Mouse (Mus musculus) layer of hippocampus, postnatal 25 days (tissue): ENCODE results near the gene Wdr46. TPM values are rescaled to one million over a fixed set of nuclear protein-coding genes. Genes with fewer than 3 reads are reported as not detected.
"Not testable (repeated sequence)": the region's sequence is repeated elsewhere in the genome, so short reads cannot be mapped to it uniquely, and the experiment has no call there.

ENCODE experiments used
- DNase-seq, 2 experiments: peaks; one replicate each; pipeline ENCODE4 v3.0.0; 2022; ENCODE audit warnings: mixed read lengths in 2 of 2, low spot score in 1 of 2; ENCODE audit errors: extremely low spot score in 1 of 2
- total RNA-seq, 2 experiments: library from RNA; stranded (reverse); gene quantifications; 2 replicates each; pipeline ENCODE4 v1.2.3; 2021

Wdr46 gene
- total RNA-seq, 2 experiments from 2014 or later, result 13.2 to 14.2 TPM

- DNase-seq, result no peak
Measured at GRCm38 (mm10) chr17:33950131-33950625, 9.7 kb downstream of the Wdr46 start.

DNA sequence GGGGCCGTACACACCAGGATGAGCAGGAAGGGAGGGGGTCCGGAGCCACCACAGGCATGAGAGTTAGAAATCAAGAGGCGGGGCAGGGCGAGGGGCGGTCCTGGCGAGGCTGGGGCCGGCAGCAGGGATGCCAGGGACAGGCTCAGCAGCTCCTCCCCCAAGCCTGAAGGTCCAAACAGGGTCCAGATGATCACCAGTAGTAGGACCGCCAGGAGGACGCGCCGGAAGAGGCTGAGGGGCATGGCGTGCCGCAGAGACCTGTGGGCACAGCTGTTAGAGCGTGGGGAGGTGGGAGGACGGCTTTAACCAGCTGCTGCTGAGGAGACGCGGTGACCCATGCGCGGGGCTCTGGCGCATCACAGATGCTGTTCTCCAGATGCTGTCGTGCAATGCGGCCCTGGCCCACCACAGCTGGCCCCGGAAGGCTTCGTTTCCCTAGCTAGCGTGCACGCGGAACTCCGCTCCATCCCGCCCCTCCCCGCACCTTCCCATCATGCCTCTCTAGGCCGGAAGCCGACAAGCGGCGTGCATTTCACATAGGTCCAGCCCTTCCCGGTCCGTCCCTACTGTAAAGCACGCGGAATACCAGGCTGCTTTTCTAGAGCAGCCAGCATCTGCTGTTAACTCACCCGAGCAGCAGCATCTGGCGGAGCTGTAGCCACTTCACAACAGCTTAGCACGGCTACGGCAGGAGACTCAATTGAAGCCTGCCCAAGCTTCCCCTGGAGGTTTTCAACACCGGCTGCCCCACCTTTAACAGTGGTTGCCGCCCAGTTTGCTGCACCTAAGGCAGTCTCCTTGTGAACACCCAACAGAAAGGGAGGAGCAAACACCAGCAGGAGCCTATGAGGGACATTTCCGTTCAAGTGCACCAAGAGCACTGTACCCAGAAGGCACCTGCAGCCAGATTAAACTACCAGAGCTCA lies 10.8 kb downstream of the Wdr46 start, which contains the start of gene B3galt4:
Gene B3galt4, minus strand, starts transcription at position 468 of the 926 bp plus-strand sequence.
- peak; percentile 63 to 71 for DNase-seq

- DNase-seq, result not testable (repeated sequence)
Measured at GRCm38 (mm10) chr17:33952015-33952414, 11.6 kb downstream of the Wdr46 start.

GRCm38 (mm10) chr17:33952879-33953278 lies 12.4 kb downstream of the Wdr46 start:
- DNase-seq, result no peak

DNA sequence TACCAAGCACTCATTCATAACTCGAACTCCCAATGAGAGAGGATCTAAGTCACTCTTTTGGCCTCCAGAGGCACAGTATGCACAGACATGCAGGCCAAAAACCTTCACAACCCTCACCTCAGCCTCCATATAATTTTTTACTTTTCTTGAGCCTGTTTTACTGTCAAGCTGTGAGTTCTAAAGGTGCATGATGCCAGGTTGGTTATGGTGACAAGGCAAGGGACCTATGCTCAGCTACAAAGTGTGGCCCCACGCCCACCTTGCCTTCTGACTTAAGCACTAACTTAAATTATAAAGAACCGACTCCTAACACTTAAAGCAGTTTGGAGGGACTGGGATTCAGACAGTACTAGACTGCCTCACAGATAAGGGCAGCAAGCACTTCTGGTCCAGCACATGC lies 12.8 kb downstream of the Wdr46 start:
- no peak for DNase-seq

DNA sequence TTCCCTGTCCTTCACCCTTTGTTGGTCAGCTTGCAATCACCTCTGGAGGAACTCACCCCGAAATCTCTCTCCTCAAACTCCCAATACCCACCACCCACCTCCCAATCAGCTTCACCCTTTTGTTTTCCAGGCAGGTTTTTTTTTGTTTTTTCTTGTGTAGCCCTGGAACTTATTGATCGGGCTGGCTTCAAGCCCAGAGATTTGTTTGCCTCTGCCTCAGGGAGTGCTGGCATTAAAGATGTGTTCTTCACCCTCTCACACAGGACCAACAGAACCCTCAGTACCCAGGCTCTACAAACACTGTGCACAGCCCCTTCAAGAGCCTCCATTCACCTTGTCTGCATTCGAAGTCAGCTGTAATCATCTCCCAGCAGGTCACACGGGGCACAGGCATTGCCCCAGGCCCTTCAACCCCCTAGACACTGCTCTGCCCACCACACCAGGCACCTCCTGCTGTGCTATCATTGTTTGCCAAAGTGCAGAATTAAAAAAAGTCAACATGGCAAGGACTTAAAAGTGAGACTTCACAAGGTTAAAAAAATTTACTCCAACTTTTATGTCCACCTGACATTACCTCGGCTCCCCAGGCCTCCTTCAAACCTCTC lies 13.6 kb downstream of the Wdr46 start:
- no peak for DNase-seq

GRCm38 (mm10) chr17:33954646-33955554 lies 14.4 kb downstream of the Wdr46 start:
- DNase-seq, result no peak

GRCm38 (mm10) chr17:33955555-33956214 lies 15.2 kb downstream of the Wdr46 start, which contains the start of the genes Vps52 and Rps18:
TSS of gene Vps52 (plus strand) at chr17:33955812.
TSS of gene Rps18 (minus strand) at chr17:33956001.
- peak; percentile 91 for DNase-seq

GRCm38 (mm10) chr17:33956336-33956735 lies 15.9 kb downstream of the Wdr46 start:
- no peak for DNase-seq

GRCm38 (mm10) chr17:33957493-33957892 lies 17.0 kb downstream of the Wdr46 start:
- DNase-seq, result no peak

GRCm38 (mm10) chr17:33958451-33958850 lies 18.0 kb downstream of the Wdr46 start:
- no peak for DNase-seq

DNA sequence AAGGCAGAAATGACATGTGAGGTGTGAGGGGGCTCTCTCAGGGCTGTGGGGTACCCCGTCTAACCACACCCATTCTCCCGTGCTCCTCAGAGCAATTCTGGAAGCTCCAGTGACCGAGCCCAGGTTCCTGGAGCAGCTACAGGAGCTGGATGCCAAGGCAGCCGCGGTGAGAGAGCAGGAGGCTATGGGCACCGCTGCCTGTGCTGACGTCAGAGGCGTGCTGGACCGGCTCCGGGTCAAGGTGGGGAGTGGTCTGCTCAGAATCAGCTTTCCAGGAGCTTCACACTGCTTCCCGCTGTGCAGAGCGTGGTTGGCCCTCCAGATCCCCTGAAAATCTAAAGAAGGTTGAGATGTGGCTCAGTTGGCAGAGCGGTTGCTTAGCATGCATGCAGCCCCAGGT lies 18.7 kb downstream of the Wdr46 start:
- no peak for DNase-seq

DNA sequence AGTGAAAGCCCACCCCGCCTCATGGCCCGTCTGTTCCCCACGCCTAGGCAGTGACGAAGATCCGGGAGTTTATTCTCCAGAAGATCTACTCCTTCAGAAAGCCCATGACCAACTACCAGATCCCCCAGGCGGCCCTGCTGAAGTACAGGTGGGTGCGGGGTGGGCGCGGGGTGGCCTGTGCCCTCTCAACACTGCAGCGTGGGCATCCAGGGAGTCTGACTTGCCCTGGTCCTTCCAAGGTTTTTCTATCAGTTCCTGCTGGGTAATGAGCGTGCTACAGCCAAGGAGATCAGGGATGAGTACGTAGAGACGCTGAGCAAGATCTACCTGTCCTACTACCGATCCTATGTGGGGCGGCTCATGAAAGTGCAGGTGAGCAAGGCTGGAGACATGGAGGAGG lies 19.5 kb downstream of the Wdr46 start:
- no peak for DNase-seq

DNA sequence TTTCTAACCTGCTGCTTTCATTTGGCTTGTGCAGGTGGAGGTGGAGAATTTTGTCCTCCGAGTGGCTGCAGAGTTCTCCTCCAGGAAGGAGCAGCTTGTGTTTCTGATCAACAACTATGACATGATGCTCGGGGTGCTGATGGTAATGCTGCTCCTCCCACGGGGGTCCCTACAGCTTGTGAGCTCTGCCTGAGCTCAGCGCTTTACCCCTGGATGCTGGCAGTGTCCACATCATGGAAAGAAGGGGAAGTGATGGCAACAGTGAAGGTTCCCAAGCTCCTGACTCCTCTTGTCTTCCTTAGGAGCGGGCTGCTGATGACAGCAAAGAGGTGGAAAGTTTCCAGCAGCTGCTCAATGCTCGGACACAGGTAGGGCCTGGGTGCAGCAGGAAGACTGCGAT lies 22.4 kb downstream of the Wdr46 start:
- DNase-seq, result no peak

- DNase-seq, result no peak
Measured at GRCm38 (mm10) chr17:33965082-33965845, 24.8 kb downstream of the Wdr46 start.

- DNase-seq, result no peak
Measured at GRCm38 (mm10) chr17:33965846-33966550, 25.5 kb downstream of the Wdr46 start.

DNA sequence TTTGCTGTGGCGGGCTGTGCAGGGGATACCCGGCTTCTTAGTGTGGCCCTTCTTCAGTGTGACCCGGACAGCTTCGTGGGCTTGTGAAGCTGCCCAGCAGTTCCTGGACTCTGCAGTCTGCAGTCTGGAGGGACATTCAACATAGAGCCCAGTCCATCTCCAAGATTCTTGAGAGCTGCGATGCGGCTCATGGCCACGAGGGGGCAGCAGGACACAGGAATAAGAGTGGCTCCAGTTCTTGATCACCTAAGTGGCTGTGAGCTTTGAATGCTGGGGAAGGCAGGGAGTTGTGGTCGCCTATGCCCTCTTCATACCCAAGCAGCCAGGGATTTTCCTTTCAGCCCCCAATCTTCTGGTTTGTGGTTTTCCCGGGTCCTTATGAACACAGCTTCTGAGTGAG lies 28.0 kb downstream of the Wdr46 start:
- DNase-seq, result peak in 1 of 2 experiments; percentile 83

DNA sequence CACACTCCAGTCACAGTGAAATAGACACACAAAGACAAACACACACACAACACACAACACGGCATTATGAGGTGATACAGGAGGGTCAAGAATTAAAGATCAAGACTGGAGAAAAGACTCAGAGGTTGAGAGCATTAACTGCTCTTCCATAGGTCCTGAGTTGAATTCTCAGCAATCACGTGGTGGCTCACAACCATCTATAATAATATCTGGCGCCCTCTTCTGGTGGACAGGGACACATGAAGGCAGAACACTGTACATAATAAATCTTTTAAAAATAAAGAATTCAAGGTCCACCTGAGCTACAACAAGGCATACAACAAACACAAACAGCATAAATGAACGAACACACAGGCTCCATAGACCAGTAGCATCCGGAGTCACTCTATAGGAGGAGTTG lies 28.5 kb downstream of the Wdr46 start:
- no peak for DNase-seq
